Mouse (Mus musculus): ENCODE measurements around the gene Cyp27a1.

DNA sequence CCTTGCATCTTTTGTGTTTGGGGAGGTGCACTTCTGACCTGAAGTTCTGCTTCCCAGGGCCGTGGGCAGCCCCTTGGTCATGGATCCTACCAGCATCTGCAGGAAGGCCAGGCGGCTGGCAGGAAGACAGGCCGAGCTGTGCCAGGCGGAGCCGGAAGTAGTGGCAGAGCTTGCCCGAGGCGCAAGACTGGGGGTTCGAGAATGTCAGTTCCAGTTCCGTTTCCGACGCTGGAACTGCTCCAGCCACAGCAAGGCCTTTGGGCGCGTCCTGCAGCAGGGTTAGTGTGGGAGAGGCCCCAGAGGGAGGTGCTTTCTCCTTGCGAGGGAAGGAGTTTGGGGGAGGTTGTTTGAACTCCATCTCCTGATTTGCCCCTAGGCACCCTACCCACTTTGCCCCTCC, 68.7 kb downstream of the Cyp27a1 start:
- TF ChIP-seq CTCF (IDR thresholded peaks at IDR 0.05; ENCODE audit: low read depth) = no peak
- no peak for TF ChIP-seq EP300 (IDR thresholded peaks at IDR 0.05; ENCODE audit: low read depth)
